Mouse (Mus musculus) Patski (cell line): ENCODE results near the gene Ulk4. TPM values are rescaled to one million over a fixed set of nuclear protein-coding genes. Genes with fewer than 3 reads are reported as not detected.
"Not testable (repeated sequence)": the region's sequence is repeated elsewhere in the genome, so short reads cannot be mapped to it uniquely, and the experiment has no call there.

Experiments
- ATAC-seq: fragments of 100-300 bp; one replicate; pipeline ENCODE4 v1.8.0; 2021
- CTCF ChIA-PET: fragments of 350-600 bp; sonication (Branson Sonifier 250); formaldehyde crosslinking; loops from one replicate; lab custom pipeline; 2022; ENCODE audit warnings: inconsistent platforms; lab: Charles Lee
- POLR2A ChIA-PET: fragments of 350-600 bp; sonication (Branson Sonifier 250); formaldehyde crosslinking; loops from one replicate; lab custom pipeline; 2022; ENCODE audit warnings: antibody characterized with exemption, inconsistent platforms; lab: Charles Lee
- DNase-seq: peaks from one replicate; pipeline ENCODE4 v3.0.0-alpha.2; 2011; ENCODE audit warnings: low read depth, low spot score
- H3K27me3 ChIP-seq: fragments of 371-371 bp; one replicate; pipeline ENCODE4 v1.5.1; 2021
- CTCF ChIP-seq: fragments of 100-300 bp; IDR thresholded peaks from one replicate; pipeline ENCODE4 v1.5.1; 2021
- in situ Hi-C: fragments of 300-500 bp; cut with MboI; formaldehyde crosslinking; loops from 3 replicates; pipeline ENCODE4 v1.11.1; 2018; ENCODE audit warnings: low pct_unique_long_range_greater_than_20kb, mixed read lengths
- polyA plus RNA-seq: library from polyadenylated mRNA; unstranded; gene quantifications from one replicate; pipeline ENCODE4 v1.2.3, GENCODE M21; 2021

The Ulk4 gene
- polyA plus RNA-seq, 1 experiment from 2014 or later = 6.2 TPM

GRCm38 (mm10) chr9:121218636-121219035 lies 58.4 kb downstream of the Ulk4 start:
- H3K27me3 ChIP-seq = no peaks in the 10 kb centered on the region
- POLR2A ChIA-PET = interaction anchor here (0.7 kb wide), 1 partner anchor 635 kb away, joined by 5 read pairs; no protein-coding TSS in a partner anchor
- no peak for TF ChIP-seq CTCF
- in situ Hi-C loops = no loop called here
- DNase-seq (no peak), ATAC-seq (no peak)
- CTCF ChIA-PET = interaction anchor here (1.1 kb wide), 1 partner anchor 628 kb away, joined by 3 read pairs; no protein-coding TSS in a partner anchor

- TF ChIP-seq CTCF = no peak
- no peak for DNase-seq
- in situ Hi-C loops = no loop called here
- POLR2A ChIA-PET = no interaction called here
- H3K27me3 ChIP-seq = no peaks in the 10 kb centered on the region
- CTCF ChIA-PET = no interaction called here
- ATAC-seq = no peak
Measured at GRCm38 (mm10) chr9:121218230-121218629, 58.8 kb downstream of the Ulk4 start.

GRCm38 (mm10) chr9:121217742-121218141 lies 59.3 kb downstream of the Ulk4 start:
- ChIA-PET POLR2A (no interaction called here), CTCF (no interaction called here)
- in situ Hi-C loops = no loop called here
- no peak for TF ChIP-seq CTCF
- ATAC-seq = no peak
- DNase-seq = no peak
- no peaks in the 10 kb centered on the region for H3K27me3 ChIP-seq

DNA sequence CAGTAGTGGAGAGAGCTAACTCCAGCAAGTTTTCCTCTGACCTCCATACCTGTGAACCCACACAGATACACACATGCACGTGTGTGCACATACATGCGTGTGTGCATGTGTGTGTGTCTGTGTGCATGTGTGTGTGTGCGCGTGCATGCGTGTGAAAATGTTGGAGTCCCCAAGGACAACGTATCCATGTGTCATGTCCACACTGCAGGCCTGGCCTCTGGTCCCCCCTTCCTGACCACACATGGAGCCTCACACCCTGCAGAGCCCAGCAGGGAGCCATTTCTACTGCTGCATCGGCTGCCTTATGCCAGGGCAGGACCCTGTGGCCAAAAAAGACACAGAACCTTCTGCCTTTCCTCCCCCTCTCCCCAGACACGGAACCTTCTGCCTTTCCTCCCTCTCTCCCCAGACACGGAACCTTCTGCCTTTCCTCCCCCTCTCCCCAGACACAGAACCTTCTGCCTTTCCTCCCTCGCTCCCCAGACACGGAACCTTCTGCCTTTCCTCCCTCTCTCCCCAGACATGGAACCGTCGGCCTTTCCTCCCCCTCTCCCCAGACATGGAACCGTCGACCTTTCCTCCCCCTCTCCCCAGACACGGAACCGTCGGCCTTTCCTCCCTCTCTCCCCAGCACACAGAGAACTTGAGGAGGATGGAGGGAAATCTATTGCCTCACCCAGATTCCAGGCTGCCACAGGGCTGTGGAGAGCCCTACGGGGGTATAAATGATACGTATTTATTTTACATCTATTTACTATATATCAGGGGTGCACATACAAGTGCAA lies 60.3 kb downstream of the Ulk4 start:
- CTCF ChIA-PET = interaction anchor here (1.7 kb wide), 1 partner anchor 24 kb away, joined by 4 read pairs; no protein-coding TSS in a partner anchor
- POLR2A ChIA-PET = no interaction called here
- ATAC-seq = no peak
- no peak for DNase-seq
- no peaks in the 10 kb centered on the region for H3K27me3 ChIP-seq
- in situ Hi-C loops = no loop called here
- TF ChIP-seq CTCF = no peak

DNA sequence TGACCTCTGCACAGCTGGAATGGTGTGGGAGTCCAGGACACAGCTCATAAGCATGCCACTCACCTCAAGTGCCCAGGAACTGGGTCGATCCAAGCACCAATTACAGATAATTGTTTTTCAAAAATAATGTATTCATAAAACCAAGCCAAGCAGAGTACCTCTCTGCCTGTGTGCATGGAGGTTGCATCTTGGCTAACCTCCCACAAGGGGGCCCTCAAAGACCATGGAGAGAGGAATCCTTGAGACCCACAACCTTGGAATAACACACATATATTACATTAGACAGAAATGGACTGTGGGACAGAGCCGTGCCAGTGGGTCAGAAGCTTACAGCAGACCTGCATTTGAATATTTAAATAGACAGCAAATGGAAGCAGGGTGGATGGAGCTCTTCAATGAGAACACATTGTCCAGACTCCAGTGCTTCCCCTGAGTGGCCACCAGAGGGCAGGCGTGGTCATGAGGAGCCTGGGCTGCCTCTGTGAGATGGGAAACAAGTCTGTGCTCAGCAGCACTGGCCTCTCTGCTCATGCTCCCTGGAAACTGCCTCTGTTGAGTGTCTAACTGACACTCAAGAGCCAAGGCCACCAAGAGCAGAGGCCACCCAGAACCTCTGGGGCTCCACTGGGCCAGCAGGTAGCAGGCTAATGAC lies 61.5 kb downstream of the Ulk4 start:
- H3K27me3 ChIP-seq = no peaks in the 10 kb centered on the region
- DNase-seq = no peak
- ATAC-seq = no peak
- in situ Hi-C loops = no loop called here
- CTCF ChIA-PET = interaction anchor here (0.6 to 1.7 kb wide), 13 partner anchors 11 to 632 kb away, joined by 3 to 7 read pairs (median 3); no protein-coding TSS in a partner anchor
- POLR2A ChIA-PET = no interaction called here
- peak; percentile 91 for TF ChIP-seq CTCF

- in situ Hi-C loops = no loop called here
- no peaks in the 10 kb centered on the region for H3K27me3 ChIP-seq
- ChIA-PET POLR2A (no interaction called here), CTCF (no interaction called here)
- TF ChIP-seq CTCF = no peak
- ATAC-seq (no peak), DNase-seq (no peak)
Measured at GRCm38 (mm10) chr9:121212322-121212721, 64.7 kb downstream of the Ulk4 start.

DNA sequence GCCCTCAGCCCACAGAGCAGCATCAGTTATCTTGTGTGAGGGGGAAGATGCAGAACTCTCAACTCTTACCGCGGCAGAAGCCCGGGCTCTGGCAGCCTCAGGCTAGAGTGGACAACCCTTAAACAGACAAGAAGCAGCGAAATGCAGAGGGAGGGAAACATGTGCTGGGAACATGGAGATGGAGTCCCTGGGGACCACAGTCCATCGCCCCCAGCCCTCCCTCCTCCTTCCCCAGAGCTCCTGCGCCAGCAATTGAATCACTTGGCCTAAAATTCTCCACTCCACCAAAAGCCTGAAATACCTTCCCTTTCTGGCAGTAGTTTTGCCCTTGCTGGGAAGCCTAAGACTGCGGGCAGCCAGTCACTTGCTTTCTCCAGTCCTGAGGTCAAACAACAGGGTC lies 72.0 kb downstream of the Ulk4 start:
- in situ Hi-C loops = no loop called here
- TF ChIP-seq CTCF = no peak
- no peaks in the 10 kb centered on the region for H3K27me3 ChIP-seq
- POLR2A ChIA-PET = no interaction called here
- DNase-seq (no peak), ATAC-seq (no peak)
- CTCF ChIA-PET = interaction anchor here (0.9 kb wide), 1 partner anchor 10 kb away, joined by 3 read pairs; no protein-coding TSS in a partner anchor

DNA sequence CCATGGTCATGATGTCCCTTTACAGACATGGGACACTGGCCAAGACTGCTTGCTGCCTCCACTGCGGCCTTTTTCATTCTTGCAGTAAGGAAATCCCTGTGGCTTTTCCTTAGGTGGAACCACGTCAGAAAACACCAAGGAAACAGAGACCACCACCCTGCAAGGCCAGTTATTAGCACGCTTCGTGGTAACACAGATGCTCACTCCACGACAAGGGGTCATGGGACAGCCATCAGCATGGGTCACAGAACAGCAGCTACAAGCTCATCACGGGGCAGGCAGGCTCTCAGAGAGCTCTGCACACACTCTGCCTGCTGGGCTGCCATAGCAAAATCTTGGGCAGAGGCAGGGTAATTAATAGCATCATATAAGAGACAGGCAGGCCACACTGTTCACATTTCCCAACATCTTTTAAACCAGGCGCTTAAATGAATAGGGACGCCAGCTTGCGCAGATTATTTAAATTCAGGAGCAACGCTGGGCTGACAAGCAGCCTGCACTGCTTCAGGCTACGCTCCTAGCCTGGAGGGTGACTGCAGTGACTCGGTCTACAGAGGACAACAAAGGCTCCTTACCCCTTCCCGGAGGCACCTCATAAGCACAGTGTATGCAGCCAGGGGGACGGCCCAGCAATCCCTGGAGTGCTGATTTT lies 72.7 kb downstream of the Ulk4 start:
- TF ChIP-seq CTCF = no peak
- no peak for ATAC-seq
- ChIA-PET POLR2A (no interaction called here), CTCF (interaction anchor here (0.9 kb wide), 1 partner anchor 11 kb away, joined by 3 read pairs; no protein-coding TSS in a partner anchor)
- H3K27me3 ChIP-seq = no peaks in the 10 kb centered on the region
- in situ Hi-C loops = no loop called here
- no peak for DNase-seq

DNA sequence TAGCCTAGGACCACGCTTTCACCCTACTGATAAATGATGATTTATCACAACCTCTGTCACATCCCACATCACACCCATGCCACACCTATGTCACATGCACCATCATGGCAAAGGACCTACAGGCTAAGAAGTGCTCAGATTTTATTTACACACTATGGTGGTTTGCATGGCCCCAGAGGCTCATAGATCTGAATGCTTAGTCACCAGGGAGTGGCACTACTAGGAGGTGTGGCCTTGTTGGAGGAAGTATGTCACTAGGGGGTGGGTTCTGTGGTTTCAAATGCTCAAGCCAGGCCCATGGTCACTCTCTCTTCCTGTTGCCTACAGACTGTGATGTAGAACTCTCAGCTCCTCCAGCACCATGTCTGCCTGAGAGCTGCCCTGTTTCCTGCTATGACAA lies 73.3 kb downstream of the Ulk4 start:
- TF ChIP-seq CTCF = no peak
- in situ Hi-C loops = no loop called here
- DNase-seq (no peak), ATAC-seq (no peak)
- ChIA-PET POLR2A (no interaction called here), CTCF (no interaction called here)
- no peaks in the 10 kb centered on the region for H3K27me3 ChIP-seq

- CTCF ChIA-PET = interaction anchor here (1.6 kb wide), 1 partner anchor 9 kb away, joined by 5 read pairs; no protein-coding TSS in a partner anchor
- DNase-seq, H3K27me3 ChIP-seq, ATAC-seq, POLR2A ChIA-PET: not testable (repeated sequence)
- in situ Hi-C loops = loop anchor here (5.0 to 10.0 kb wide), 3 partner anchors 46 to 84 kb away; no protein-coding TSS in a partner anchor
Measured at GRCm38 (mm10) chr9:121199146-121199685, 77.8 kb downstream of the Ulk4 start.
